ENCODE assay signal across 8 mouse cellular contexts in the genomic region with DNA sequence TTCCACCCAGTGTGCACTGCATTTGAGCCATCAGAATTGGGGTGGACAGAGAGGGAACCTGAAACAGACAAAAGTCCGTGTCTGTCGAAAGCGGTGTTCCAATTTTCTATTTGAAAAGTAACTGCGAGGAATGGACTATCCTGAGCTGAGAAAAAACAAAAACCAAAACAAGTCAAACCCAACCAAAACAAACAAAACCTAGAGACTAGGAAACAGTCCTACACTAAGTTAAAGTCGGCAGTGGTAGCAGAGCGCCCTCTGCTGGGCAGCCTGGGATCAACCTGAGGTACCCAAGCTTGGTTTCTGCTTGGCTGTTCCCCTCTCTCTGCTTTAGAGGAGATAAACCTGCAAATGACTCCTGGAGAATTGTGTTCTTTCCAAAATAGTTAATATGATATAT. TPM values are rescaled to one million over a fixed set of nuclear protein-coding genes. Genes with fewer than 3 reads are reported as not detected.
DNase-seq lines count a peak whose midpoint lies in the region; ATAC-seq and TF ChIP-seq lines count a peak whose summit lies in the region.

No protein-coding gene starts in this region.

- DNase-seq in A20 (ENCODE audit: low read depth, low spot score) (peak; percentile 59), ZHBTc4 (ENCODE audit: low read depth, low spot score) (peak; percentile 79)
- DNase-seq in cerebellum, postnatal 4 days (ENCODE audit: low spot score in 2 of 2), result peak; percentile 80 to 86
- DNase-seq in gastrocnemius, postnatal 25 days, result peak; percentile 61
- peak; percentile 92 for DNase-seq in kidney, postnatal 10 days
- peak in 2 of 3 experiments; percentile 16 to 23 for DNase-seq in liver, embryonic 14.5 days (ENCODE audit: low read depth in 3 of 3, low spot score in 3 of 3)
- peak; percentile 56 for DNase-seq in testis, postnatal 14 days (ENCODE audit: low spot score)

- H3K36me3 ChIP-seq in liver, embryonic 14.5 days (replicated peaks; ENCODE audit: control insufficient read depth, insufficient read depth, low read depth), result no peaks in the 10 kb centered on the region
- no peaks in the 10 kb centered on the region for H3K36me3 ChIP-seq in neural tube, embryonic 13.5 days

- H3K27me3 ChIP-seq in liver, embryonic 14.5 days (ENCODE audit: control insufficient read depth, insufficient read depth, low read length), result no peaks in the 10 kb centered on the region
- H3K27me3 ChIP-seq in neural tube, embryonic 13.5 days, result peaks cover 13% of the 10 kb centered on the region

- H3K9me3 ChIP-seq in liver, embryonic 14.5 days (ENCODE audit: control insufficient read depth, low read length), result no peaks in the 10 kb centered on the region
- no peaks in the 10 kb centered on the region for H3K9me3 ChIP-seq in neural tube, embryonic 13.5 days

- no peak for ATAC-seq in liver, embryonic 14.5 days (ENCODE audit: insufficient read depth)
- ATAC-seq in neural tube, embryonic 13.5 days (ENCODE audit: low read depth), result 0 out of 2 replicates have a peak, but pooled peaks have one; percentile 24

- TF ChIP-seq EP300 in liver, embryonic 14.5 days (IDR thresholded peaks at IDR 0.05; ENCODE audit: low read depth), result no peak

- WGBS in liver, embryonic 14.5 days (ENCODE audit: insufficient replicate concordance), result 13% methylated on average over 6 of the region's 6 CpGs
- 26% methylated on average over 6 of the region's 6 CpGs for WGBS in neural tube, embryonic 13.5 days

- H3K4me2 ChIP-seq in liver, embryonic 14.5 days (ENCODE audit: low read depth), result no peak overlapping the region
- H3K4me2 ChIP-seq in neural tube, embryonic 13.5 days, result no peak overlapping the region

- no peak overlapping the region for H3K4me3 ChIP-seq in liver, embryonic 14.5 days (ENCODE audit: insufficient read depth in 1 of 2, low read depth in 2 of 2, low read length in 2 of 2)
- no peak overlapping the region for H3K4me3 ChIP-seq in neural tube, embryonic 13.5 days

- H3K27ac ChIP-seq in liver, embryonic 14.5 days, result no peak overlapping the region
- H3K27ac ChIP-seq in neural tube, embryonic 13.5 days (replicated peaks), result no peak overlapping the region

- H3K4me1 ChIP-seq in liver, embryonic 14.5 days (replicated peaks; ENCODE audit: control insufficient read depth in 2 of 2, insufficient read depth in 2 of 2, low read length in 1 of 2), result peaks cover 0 to 6% of the 10 kb centered on the region in 2 experiments; a peak in 2 of 4 replicates
- no peaks in the 10 kb centered on the region; the same call in 1 of the 2 replicates for H3K4me1 ChIP-seq in neural tube, embryonic 13.5 days (replicated peaks)

- TF ChIP-seq CTCF in liver, embryonic 14.5 days (IDR thresholded peaks at IDR 0.05; ENCODE audit: low read depth), result peak; percentile 90

- no peak overlapping the region for H3K9ac ChIP-seq in liver, embryonic 14.5 days (replicated peaks)
- no peak overlapping the region for H3K9ac ChIP-seq in neural tube, embryonic 13.5 days

RNA-seq across cellular contexts. Expression of gene Cops8, which starts 10.0 kb away (rescaled TPM):
- 10 to 100 TPM; 71.8 to 75.5 TPM for total RNA-seq in gastrocnemius, postnatal 25 days (2021)
- 28.3 and 30.3 TPM in 2 replicates for polyA plus RNA-seq in liver, embryonic 14.5 days (2012; rRNA removed)
- 40.3 and 41.4 TPM in 2 replicates for polyA plus RNA-seq in liver, embryonic 14.5 days (2014; fragmentation: Nextera tagmentation; extraction: Ambion mirVana)
- polyA plus RNA-seq in neural tube, embryonic 13.5 days (2015; fragmentation: Nextera tagmentation; extraction: Ambion mirVana), result 158 and 164 TPM in 2 replicates

Comparison
In these comparisons a context has a peak if more than half of its experiments do, and no peak if none do; other contexts are left out.
1. DNase-seq: peak in every context shown above with its lines; median percentile 92 in kidney, postnatal 10 days; 83 in cerebellum, postnatal 4 days; 79 in ZHBTc4; 61 in gastrocnemius, postnatal 25 days; 59 in A20; 56 in testis, postnatal 14 days; 20 in liver, embryonic 14.5 days.